11 mouse cellular contexts compared by ENCODE assay signal in genomic region chr17:56469275-56469674, GRCm38 (mm10). TPM values are rescaled to one million over a fixed set of nuclear protein-coding genes. Genes with fewer than 3 reads are reported as not detected.
DNase-seq lines count a peak whose midpoint lies in the region; ATAC-seq and TF ChIP-seq lines count a peak whose summit lies in the region.
"Had no signal": no experiment of that assay in that cellular context is flagged by ENCODE, and none has a peak within 500 bp of the region (broad histone marks: within the 10 kb centered on the region; RNA-seq: fewer than 3 reads in every experiment).

No protein-coding gene starts in this region.

- H3K36me3 ChIP-seq in lung, postnatal 0 days (ENCODE audit: insufficient read depth, low read length), result no peaks in the 10 kb centered on the region
- H3K36me3 ChIP-seq in limb, embryonic 10.5 days, result peaks cover 19% of the 10 kb centered on the region
- no peaks in the 10 kb centered on the region for H3K36me3 ChIP-seq in stomach, embryonic 16.5 days (ENCODE audit: control insufficient read depth, insufficient read depth, low read length)

- no peak for ATAC-seq in lung, postnatal 0 days
- no peak for ATAC-seq in stomach, embryonic 16.5 days (ENCODE audit: insufficient read depth, low FRiP score)
- no peak for ATAC-seq in inflammation-experienced regulatory T-cells, adult 6 months

- H3K4me2 ChIP-seq in lung, postnatal 0 days (replicated peaks; ENCODE audit: low read depth, low read length), result no peak overlapping the region
- peak overlapping the region; percentile 62 for H3K4me2 ChIP-seq in stomach, embryonic 16.5 days (ENCODE audit: low read depth, low read length)

- 52% methylated on average over 8 of the region's 8 CpGs for WGBS in cerebellum, adult 2 months
- WGBS in lung, postnatal 0 days, result 29% methylated on average over 8 of the region's 8 CpGs
- WGBS in limb, embryonic 10.5 days, result 10% methylated on average over 8 of the region's 8 CpGs
- 38% methylated on average over 8 of the region's 8 CpGs for WGBS in stomach, embryonic 16.5 days

- no peak overlapping the region for H3K9ac ChIP-seq in lung, postnatal 0 days (replicated peaks; ENCODE audit: low read depth)
- peak overlapping the region; percentile 63; the same call in 1 of the 2 replicates for H3K9ac ChIP-seq in stomach, embryonic 16.5 days (ENCODE audit: low read length)

- peak; percentile 45 for DNase-seq in cerebellum, adult 9-11 months
- no peak for DNase-seq in cerebellum, adult 2 months
- no peak for DNase-seq in lung, postnatal 0 days (ENCODE audit: low spot score)
- no peak for DNase-seq in lung, postnatal 25 days (ENCODE audit: low spot score)
- DNase-seq in limb, embryonic 10.5 days (ENCODE audit: low spot score), result no peak
- DNase-seq in T-cell, adult 2 months (ENCODE audit: low spot score), result no peak
- DNase-seq: cerebellum, adult 8-10 months; gastrocnemius, postnatal 14 days had no signal

- no peaks in the 10 kb centered on the region for H3K27me3 ChIP-seq in cerebellum, adult 2 months (ENCODE audit: control insufficient read depth, insufficient read depth, low read length)
- 0 out of 2 replicates have a peak, but pooled peaks cover 13% of the 10 kb centered on the region for H3K27me3 ChIP-seq in lung, postnatal 0 days (replicated peaks; ENCODE audit: insufficient read depth, low read length)
- peaks cover 40% of the 10 kb centered on the region for H3K27me3 ChIP-seq in limb, embryonic 10.5 days (ENCODE audit: low read depth, poor library complexity, severe bottlenecking)
- H3K27me3 ChIP-seq in stomach, embryonic 16.5 days (ENCODE audit: control insufficient read depth, insufficient read depth, low read length), result peaks cover 13% of the 10 kb centered on the region

- H3K9me3 ChIP-seq in lung, postnatal 0 days (ENCODE audit: low read length), result no peaks in the 10 kb centered on the region
- H3K9me3 ChIP-seq in limb, embryonic 10.5 days (replicated peaks), result no peaks in the 10 kb centered on the region
- H3K9me3 ChIP-seq in stomach, embryonic 16.5 days (replicated peaks; ENCODE audit: control insufficient read depth, low read length), result no peaks in the 10 kb centered on the region

- TF ChIP-seq POLR2A in cerebellum, adult 2 months (IDR thresholded peaks at IDR 0.05; ENCODE audit: borderline replicate concordance, insufficient read depth, low read length), result no peak

- TF ChIP-seq EP300 in lung, postnatal 0 days (IDR thresholded peaks at IDR 0.05), result no peak

- TF ChIP-seq CTCF in cerebellum, adult 2 months (IDR thresholded peaks at IDR 0.05; ENCODE audit: borderline replicate concordance, insufficient read depth, low read depth, low read length), result no peak
- no peak for TF ChIP-seq CTCF in lung, postnatal 0 days (IDR thresholded peaks at IDR 0.05)

- no peak overlapping the region for H3K27ac ChIP-seq in cerebellum, adult 2 months (ENCODE audit: insufficient read depth, low read length)
- H3K27ac ChIP-seq in lung, postnatal 0 days (ENCODE audit: low read length), result 0 out of 2 replicates have a peak overlapping the region, but pooled peaks have one; percentile 32
- H3K27ac ChIP-seq in limb, embryonic 10.5 days, result peak overlapping the region; percentile 63
- H3K27ac ChIP-seq in stomach, embryonic 16.5 days (ENCODE audit: low read length), result peak overlapping the region; percentile 62

- no peak overlapping the region for H3K4me3 ChIP-seq in cerebellum, adult 2 months (replicated peaks; ENCODE audit: insufficient read depth, low read depth, low read length)
- no peak overlapping the region for H3K4me3 ChIP-seq in lung, postnatal 0 days (ENCODE audit: low read depth, low read length)
- peak overlapping the region; percentile 49 for H3K4me3 ChIP-seq in limb, embryonic 10.5 days
- H3K4me3 ChIP-seq in stomach, embryonic 16.5 days (replicated peaks; ENCODE audit: low read length), result peak overlapping the region; percentile 38; the same call in 1 of the 2 replicates

- peaks cover 53% of the 10 kb centered on the region for H3K4me1 ChIP-seq in cerebellum, adult 2 months (ENCODE audit: control insufficient read depth, insufficient read depth, low read length)
- H3K4me1 ChIP-seq in lung, postnatal 0 days (ENCODE audit: insufficient read depth, low read depth, low read length), result peaks cover 17% of the 10 kb centered on the region
- peaks cover 81% of the 10 kb centered on the region for H3K4me1 ChIP-seq in limb, embryonic 10.5 days
- H3K4me1 ChIP-seq in stomach, embryonic 16.5 days (ENCODE audit: control insufficient read depth, insufficient read depth, low read length), result peaks cover 65% of the 10 kb centered on the region

RNA-seq across cellular contexts. Expression of gene Ptprs, which starts 7.0 kb away (rescaled TPM):
- polyA plus RNA-seq in cerebellum, adult 2 months (2012; rRNA removed), result 478 and 518 TPM in 2 replicates
- polyA plus RNA-seq in lung, postnatal 0 days (2015; fragmentation: Nextera tagmentation; extraction: Ambion mirVana), result 25.6 and 29.6 TPM in 2 replicates
- 69.5 and 83.2 TPM in 2 replicates for polyA plus RNA-seq in limb, embryonic 10.5 days (2016; fragmentation: Nextera tagmentation; extraction: Ambion mirVana)
- polyA plus RNA-seq in stomach, embryonic 16.5 days (2015; fragmentation: Nextera tagmentation; extraction: Ambion mirVana), result 58.5 and 61.9 TPM in 2 replicates
- polyA plus RNA-seq in inflammation-experienced regulatory T-cells, adult 6 months (2017; shearing (Covaris generic)), result 10 to 100 TPM in 1 of 3 experiments, 1 to 10 TPM in 2; 7.2 to 10.9 (median 8.8) TPM

RNA-seq across cellular contexts. Expression of gene Znrf4, which starts 43.0 kb away (rescaled TPM):
- polyA plus RNA-seq in cerebellum, adult 2 months (2012; rRNA removed), result not detected in 2 replicates
- not detected in 2 replicates for polyA plus RNA-seq in lung, postnatal 0 days (2015; fragmentation: Nextera tagmentation; extraction: Ambion mirVana)
- polyA plus RNA-seq in limb, embryonic 10.5 days (2016; fragmentation: Nextera tagmentation; extraction: Ambion mirVana), result not detected in 2 replicates
- polyA plus RNA-seq in stomach, embryonic 16.5 days (2015; fragmentation: Nextera tagmentation; extraction: Ambion mirVana), result not detected in 2 replicates
- not detected for polyA plus RNA-seq in inflammation-experienced regulatory T-cells, adult 6 months (2017; shearing (Covaris generic))
- polyA plus RNA-seq: neural tube, embryonic 11.5 days had no signal

Comparison
In these comparisons a context has a peak if more than half of its experiments do, and no peak if none do; other contexts are left out.
1. H3K4me3 ChIP-seq: peak in limb, embryonic 10.5 days (single experiment) and stomach, embryonic 16.5 days (single experiment); none in cerebellum, adult 2 months (single experiment) and lung, postnatal 0 days (single experiment).